Mouse (Mus musculus) right cerebral cortex, postnatal 14 days (tissue): Measurements from ENCODE around the gene Slc25a38.
A peak's percentile ranks its signal among the peaks of the same experiment; 100 is the strongest.

Experiments used
- DNase-seq: peaks from one replicate; pipeline ENCODE4 v3.0.0; 2022

Slc25a38 gene

DNA sequence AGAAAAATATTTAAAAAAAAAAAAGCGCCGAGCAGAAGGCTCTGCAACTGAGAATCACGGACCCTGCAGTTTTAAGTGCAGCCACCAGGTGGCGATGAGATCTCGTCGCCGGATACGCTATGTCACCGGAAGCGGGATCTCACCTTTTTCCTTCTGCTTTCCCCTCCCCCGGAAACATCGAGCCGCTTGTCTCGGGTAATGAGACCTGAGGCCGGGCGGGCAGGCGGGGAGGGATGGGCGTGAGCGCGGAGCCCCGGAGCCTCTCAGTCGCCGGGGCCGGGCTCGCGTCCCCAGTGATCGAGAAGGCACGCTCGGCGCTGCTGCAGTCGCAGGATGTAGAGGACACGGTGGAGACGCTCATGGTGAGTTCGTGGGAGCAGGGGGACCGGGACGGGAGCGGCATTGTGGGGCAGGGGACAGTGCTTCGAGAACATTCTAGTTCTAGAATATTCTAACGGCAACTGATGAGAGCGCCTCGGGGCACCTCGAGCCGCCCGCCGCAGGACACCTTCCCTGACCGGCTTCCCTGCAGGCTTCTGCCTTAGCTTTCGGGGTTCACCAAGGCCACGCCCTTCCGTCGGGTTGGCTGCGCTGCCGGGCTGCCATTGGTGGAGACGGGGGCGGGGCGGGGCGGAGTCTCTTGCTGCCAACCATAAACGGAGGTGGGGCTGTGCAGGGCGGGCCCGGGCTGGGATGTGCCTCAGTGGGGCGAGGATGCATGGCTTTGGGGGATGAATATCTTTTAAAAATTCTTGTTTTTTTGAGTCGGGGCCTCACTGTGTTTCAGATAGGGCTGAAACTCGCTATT lies at the start of gene Slc25a38:
Gene Slc25a38, plus strand, starts transcription at position 164 of the 808 bp plus-strand sequence.
- DNase-seq: peak; percentile 97

DNA sequence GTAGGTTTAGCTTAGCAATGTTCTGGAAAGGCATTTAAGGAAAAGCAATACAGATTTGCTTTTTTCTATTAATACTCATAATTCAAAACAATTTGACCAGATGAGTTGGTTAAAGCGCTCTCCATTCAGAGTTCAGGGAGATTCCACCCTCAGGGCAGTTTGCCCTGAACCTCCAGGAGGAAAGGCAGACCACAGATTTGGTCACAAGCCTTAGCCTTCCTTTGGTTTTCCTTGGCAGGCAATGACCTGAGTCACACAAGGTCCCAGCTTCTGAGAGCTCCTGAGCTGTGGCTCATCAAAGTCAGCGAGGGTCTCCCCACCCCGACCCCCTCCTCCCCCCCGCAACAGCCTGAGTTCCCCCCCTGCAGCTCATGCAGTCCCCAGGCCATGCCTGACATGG lies 45.9 kb upstream of the Slc25a38 start:
- no peak for DNase-seq

DNA sequence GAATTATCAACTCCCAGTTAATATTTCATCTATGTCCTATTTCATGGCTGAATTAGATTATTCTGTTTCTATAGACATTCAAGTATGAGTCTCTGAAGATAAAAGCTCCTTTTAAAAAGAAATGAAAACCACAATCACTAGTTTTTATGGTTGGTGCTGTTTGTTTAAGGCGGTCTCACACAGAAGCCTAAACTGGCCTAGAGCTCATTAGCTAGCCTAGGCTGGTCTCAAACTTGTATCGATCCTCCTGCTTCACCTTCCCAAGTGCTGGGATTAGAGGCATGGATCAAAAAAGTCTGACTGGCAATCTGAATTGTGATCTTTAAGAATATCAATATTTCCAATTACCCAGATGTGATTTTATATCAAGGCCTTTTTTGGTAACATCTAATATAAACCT lies 42.6 kb upstream of the Slc25a38 start:
- no peak for DNase-seq

DNA sequence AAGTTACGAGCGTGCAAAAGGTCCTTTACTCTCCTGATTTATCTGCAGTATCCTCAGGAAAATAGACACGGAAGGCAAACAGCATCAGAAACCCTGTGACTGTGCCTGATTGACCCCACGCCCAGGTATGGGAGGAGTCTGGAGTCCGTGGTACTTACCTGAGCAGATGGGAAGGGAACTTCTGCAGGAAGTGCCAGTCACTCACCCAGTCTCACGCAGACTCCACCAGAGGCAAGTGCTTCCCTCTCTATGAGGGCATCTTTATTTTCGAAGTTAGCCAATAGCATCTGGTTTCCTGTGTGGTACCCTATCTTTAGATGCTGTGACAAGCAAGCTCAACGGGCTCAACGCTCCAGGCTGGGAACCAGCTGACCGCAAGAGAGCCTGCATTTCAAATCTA lies 42.1 kb upstream of the Slc25a38 start:
- no peak for DNase-seq

DNA sequence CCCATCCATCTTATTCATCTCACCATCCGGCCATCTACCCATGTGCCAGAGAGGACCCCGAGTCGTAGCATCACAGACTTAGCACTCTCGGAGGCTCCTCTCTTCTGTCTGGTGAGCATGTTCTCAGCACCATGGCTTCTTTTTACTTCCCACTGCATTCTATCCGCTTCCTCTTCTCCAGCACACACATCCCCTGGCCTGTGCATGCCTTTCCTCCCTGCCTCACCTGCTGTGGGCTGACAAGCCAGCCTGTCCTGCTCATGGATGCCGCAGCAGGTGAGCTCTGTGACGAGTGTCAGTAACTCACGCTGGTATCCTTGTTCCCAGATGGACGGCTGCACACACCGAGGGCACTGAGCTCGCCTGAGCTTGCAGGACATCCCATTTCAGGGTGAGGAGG lies 40.4 kb upstream of the Slc25a38 start, which contains the start of gene Cx3cr1:
Gene Cx3cr1, minus strand, starts transcription at position 101 of the 400 bp plus-strand sequence.
- no peak for DNase-seq

DNA sequence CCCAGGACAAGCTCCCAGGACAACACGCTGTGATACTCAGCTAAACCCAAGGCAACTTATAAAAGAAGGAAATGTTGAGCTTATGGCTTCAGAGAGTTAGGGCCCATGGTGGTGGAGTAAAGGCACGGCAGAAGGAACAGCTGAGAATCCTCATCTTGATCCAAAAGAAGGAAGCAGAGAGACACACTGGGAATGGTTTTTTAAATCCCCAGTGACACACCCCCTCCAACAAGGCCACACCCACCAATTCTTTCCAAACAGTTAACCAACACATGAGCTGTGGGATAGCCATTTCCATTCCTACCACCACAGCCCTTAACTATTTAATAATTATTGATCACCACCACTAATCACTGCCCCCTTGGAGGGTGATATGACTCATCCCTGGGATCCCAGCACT lies 38.9 kb upstream of the Slc25a38 start:
- DNase-seq: no peak

DNA sequence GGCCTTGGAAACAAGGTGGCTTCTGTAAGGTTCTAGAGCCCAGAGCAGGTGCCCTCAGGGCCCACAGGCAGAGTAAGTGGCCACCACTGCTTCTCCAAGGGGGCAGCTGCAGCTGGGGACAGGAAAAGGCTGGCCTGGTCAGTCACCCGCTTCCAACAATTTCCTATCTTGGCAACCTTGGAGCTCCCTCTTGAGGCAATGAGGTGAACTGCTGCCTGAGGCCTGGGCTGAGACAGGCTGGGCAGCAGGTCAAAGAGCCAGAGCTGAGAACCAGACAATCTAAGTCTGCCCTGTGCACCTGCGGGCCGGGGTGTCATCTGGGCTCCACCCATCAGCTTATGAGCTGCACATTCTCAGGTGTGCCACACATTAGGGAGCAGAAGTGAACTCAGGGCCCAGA lies 37.0 kb upstream of the Slc25a38 start:
- DNase-seq: peak; percentile 69

DNA sequence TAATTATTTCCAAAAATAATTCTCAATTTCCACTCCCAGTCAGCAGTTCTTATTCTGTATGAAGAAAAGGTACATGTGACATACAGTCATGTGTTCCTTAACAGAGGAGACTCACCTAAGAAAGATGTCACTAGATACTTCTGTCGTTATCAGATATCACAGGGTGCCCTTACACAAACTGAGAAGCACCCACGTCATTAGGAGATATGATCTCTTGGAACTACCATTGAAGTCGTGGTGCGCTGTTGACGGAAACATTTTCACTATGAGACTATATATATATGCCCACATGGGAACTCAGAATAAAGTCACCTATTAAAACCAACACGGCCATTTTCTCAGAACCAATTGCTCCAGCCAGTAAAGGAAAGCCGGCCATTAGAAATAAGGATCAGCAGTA lies 35.7 kb upstream of the Slc25a38 start:
- DNase-seq: no peak

DNA sequence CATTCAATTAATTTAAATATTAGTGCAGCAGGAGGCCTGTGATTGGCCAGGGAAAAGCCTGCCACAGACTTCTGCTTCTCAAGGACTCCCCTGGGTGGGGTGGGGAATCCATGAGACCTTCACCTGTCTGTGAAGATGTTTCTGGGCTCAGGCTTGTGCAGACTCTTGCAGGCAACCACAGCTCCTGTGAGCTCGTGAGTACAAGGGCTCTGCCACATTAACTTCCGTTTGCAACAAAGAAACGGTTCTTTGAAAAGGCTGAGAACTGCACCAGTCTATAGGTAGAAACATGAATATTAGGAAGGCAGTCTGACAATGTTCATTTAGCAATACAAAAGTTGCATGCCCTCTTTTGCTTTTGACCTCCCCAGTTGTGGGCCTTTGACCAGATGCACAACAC lies 31.9 kb upstream of the Slc25a38 start:
- no peak for DNase-seq

DNA sequence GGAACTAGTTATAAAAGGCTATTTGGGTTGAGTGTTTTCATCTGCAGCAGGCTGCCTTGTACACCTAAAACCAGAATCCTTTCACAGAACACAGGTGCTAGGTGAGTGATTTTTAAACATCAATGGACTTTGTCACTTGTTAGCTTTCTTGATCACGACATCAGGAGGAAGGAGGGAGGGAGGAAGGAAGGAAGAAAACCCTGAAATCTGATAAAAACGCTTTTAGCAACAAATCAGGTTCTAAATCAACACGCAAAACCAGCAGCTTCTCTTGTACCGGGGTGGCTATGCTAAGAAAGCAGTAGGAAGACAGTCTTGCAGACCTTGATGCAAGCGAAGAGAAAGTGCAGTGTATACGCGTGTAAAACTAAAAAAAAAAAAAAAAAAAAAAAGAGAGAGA lies 30.3 kb upstream of the Slc25a38 start:
- DNase-seq: no peak

DNA sequence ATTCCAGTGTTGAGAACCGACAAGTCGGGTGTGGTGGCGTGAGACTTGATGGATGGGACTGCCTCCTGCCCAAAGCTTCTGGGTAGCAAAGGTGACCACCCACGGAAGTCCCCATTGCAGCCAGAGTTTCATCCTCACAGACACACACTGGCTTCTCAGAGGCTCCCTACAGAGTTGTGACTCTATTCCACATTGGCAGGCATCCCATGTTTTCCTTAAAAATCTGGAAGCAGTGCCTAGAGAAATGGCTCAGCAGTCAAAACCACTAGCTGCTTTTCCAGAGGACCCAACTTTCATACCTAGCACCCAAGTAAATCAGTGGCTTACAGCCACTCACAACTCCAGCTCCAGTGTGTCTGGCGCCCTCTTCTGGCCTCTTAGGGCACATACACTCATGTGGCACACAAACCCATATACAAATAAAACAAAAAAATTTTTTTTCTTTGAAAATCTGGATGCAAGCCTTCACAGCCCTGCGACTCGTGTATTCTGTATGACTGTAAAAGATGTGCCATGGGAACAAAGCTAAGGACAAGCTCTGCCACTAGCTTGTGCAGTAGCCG lies 29.5 kb upstream of the Slc25a38 start:
- peak; percentile 27 for DNase-seq

DNA sequence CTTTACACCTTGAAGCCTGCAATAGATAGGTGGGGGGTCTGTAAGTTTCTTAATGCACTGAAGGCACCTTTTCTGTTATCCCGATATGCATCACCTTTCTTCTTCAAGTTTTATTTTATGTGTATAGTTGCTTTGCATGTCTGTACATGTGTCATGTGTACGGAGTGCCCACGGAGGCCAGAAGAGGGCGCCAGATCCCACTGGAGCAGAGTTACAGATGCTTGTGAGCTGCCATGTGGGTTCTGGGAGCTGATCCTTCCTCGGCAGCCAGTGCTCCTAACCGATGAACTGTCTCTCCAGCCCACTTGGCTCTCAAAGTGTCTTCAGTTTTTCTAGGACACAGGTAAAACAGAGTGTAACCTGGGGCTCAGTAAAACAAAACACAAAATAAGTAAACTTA lies 28.9 kb upstream of the Slc25a38 start:
- no peak for DNase-seq

DNA sequence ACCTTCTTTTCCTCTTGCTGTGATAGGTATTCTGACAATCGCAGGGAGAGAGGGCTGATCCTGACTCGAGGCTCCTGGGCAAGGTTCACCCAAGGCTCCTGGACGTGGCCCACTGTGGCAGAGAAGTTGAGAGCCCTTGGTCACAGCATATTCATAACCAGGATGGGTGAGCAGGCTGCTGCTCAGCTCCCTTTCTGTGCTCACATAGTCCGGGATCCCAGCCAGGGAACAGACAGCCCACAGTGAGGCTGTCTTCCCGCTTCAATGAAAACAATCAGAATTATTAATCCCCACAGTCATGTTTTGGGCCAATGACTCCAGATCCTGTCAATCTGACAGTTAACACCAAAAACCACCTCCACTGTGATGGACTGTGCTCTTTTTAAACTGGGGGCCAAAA lies 28.2 kb upstream of the Slc25a38 start:
- peak; percentile 29 for DNase-seq

DNA sequence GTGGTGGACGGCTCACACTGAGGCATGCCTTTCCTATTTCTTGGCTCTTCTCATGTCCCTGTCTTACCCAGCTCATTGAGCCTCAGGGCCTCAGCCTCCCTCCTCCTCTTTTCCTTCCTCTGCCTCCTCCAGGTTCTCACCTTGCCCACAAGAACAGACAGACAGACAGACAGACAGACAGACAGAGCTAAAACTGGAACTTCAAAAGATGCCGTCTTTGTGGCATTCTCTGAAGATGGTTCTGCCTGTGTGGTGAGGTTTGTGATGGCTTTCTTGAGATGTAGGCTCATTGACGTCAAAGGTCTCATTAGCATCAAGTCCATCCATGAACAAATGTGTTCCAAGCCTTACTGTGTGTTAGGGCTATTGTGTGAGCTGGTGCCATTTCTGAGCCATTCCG lies 27.5 kb upstream of the Slc25a38 start:
- no peak for DNase-seq

DNA sequence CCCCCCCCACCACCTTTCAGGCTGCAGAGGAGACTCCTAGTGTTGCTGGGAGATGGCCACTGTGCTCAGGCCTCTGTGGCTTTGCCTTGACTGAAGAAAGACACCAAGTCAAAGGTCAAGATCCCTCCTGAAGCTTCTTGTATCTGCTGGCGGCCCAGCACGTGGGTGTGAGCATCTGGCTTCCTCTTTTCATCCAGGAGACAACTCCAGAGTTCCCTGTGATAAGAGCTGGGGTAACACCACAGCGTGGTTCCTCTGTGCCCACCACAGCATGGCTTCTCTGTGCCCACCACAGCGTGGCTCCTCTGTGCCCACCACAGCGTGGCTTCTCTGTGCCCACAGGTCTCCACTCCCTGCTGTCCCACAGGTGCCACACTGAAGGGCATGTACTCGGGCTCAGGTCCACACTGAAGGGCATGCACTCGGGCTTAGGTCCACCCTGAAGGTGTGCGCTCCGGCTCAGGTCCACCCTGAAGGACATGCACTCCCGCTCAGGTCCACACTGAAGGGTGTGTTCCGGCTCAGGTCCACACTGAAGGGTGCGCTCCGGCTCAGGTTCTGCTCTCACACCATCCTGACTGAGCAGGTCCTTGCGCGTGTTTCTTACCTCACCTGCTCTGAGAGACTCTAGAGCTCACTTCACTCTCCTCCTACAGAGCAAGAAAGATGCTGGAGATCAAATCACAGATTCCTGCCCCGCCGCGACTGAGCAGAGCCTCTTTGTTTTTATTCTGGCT lies 26.8 kb upstream of the Slc25a38 start:
- no peak for DNase-seq

DNA sequence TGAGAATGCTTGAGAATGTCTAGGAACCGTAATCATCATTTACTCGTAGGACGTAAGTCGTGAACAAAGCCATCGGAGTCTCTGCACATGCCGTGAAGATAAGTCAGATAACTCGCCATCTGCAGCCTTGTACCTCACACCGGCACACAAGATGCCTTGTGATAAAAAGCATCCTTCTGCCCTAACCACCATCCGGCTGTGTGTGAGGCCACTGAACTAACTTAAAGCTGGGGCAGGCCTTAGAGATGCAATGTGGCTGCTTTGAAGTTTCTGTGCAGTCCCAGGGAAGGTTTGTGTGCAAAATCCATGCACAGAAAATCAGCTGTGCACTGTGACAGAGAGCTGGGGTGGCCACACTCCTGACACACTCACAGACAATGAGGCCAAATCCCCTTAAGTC lies 25.8 kb upstream of the Slc25a38 start:
- no peak for DNase-seq

DNA sequence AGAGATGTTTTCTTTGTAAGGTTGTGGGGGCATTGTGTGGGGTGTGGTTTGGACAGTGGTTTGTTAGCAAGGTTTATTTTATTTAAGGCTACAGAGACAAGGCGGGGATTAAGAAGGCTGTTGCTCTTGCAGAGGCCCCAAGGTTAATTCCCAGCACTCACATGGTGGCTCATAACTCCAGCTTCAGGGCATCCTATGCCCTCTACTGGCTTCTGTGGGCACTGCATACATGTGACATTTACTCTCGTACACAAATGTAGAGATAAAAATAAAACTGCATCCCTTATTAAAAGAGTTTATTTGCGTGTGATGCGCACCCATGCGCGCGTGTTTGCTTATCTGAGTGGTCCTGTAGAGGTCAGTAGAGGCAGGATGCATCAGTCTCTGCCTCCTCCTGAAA lies 21.0 kb upstream of the Slc25a38 start:
- DNase-seq: no peak

DNA sequence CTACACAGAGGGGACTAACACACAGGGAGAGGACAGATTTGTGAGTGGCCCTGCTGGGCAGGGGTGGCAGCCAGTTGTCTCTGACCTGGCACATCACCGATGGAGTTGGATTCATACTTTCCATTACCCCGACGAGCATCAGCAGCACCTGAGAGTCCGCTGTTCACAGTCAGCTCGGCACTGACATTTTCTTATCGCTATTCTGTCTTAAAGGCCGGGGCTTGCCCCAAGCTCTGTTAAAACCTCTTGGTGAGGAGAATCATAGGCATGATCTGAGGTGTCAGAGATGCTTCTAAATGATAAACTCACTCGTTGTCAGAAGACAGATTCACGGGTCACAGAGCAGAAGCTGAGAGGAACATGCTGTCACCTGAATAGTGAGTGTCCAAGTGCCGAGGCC lies 19.1 kb upstream of the Slc25a38 start:
- no peak for DNase-seq

DNA sequence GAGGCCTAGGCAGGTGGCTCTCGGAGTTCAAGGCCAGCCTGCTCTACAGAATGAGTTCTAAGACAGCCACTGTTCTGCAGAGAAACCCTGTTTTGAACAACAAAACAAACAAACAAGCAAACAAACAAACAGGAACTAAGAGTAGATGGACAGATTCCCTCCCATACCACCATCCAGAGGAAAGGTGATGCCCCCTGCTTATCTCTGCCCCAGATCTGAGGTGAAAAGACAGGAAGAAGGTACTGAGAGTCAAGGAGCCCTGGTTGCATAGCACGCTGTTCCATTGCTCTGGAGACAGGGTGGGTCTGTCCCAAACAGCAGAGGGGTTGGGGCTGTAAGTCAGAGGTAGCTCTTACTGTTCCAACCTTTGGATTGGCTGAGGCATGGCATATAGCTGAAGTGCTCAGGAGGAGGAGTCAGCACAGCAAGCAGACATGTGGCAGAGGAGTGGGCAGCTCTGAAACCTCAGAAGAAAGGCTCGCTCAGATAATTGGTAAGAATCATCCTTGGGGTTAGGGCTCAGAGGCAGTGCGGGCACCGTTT lies 18.4 kb upstream of the Slc25a38 start, which contains the start of gene Ccr8:
Gene Ccr8, plus strand, starts transcription at position 419 of the 543 bp plus-strand sequence.
- no peak for DNase-seq

DNA sequence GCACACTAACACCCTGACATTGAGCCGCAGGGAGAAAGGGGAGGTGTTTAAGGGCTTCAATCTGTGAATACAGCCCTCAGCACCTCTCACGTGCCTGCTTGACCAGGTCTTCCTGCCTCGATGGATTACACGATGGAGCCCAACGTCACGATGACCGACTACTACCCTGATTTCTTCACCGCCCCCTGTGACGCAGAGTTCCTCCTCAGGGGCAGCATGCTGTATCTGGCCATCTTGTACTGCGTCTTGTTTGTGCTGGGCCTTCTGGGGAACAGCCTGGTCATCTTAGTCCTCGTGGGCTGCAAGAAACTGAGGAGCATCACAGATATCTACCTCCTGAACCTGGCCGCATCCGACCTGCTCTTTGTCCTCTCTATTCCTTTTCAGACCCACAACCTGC lies 16.5 kb upstream of the Slc25a38 start:
- no peak for DNase-seq

DNA sequence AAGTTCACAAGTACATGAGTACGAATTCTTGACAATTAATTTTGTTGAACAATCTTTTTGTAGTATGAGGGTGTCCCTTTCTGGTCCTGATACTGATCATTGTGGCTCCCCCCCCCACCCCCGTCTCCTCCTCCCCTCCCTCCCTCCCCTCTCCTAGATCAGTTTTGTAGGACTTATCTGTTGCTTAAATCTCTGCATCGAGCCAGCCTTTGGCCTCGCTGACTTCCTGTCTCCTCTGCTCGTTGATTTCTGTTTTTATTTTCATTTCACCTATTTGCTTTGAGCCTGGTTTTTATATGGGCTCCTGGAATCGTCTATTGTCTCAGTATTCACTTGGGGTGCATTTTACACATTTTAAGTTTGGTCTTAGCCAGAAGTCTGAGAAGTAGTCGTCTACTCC lies 14.3 kb upstream of the Slc25a38 start:
- DNase-seq: no peak

DNA sequence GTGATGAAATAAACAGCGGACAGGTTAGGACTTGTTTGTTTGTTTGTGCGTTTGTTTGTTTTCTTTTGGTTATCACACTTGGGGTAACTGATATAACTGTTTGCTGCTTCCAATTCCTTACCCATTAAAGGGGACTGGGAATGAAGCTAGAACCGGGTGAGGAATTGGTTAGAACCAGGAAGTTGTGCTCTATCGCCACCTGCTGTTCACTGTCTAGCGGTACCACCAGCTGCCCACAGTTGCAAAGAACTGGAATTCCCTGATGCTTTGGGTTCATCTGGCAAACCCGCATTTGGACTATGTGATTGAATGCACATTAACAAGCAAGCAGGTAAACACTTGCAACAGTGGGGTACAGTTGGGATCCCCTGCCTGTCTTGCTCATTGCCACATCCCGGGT lies 11.5 kb upstream of the Slc25a38 start:
- peak; percentile 77 for DNase-seq

DNA sequence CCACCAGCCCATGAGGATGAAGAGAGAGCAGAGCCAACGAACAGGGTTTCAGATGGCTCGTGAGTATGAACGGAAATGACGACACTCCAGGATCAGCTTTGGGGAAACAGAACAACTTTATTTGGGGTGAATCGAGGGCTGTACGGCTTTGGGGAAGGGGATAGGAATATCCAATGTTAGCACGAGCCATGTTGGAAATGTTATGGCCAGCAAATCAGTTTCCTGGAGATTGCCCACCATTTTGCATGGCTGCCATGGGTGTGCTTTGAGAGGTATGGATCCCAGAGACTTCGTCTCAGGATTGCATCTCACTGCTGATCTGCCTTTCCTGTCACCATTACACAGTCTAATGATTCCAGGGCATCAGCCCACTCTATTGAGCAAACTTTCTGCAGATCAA lies 10.9 kb upstream of the Slc25a38 start:
- no peak for DNase-seq

DNA sequence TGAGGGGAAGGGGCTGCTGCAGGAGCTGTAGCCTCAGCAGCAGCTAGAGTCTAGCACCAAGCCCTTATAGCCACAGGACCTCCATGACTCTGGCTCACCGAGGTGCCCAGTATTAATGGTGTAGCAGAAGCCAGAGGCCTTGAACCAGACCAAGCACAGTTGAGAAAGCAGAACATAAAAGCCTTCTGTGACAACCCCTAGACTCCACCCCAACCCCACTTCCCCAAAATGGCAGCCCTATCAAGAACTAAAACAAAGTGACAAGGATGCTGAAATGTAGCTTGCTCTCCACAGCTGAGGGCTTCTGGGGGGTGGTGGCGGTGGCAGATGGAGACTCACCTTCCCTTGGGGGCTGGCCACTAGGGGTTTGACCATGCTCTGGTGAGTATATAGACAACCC lies 9.0 kb upstream of the Slc25a38 start:
- no peak for DNase-seq
